Mouse (Mus musculus) ES-Bruce4 (cell line): ENCODE data around the gene Mast4.

Experiments used
- CTCF ChIP-seq: IDR thresholded peaks from one replicate; pipeline ENCODE4 v1.8.1; 2011; ENCODE audit warnings: low read depth, low read length
- EP300 ChIP-seq: IDR thresholded peaks from 2 replicates; pipeline ENCODE4 v1.6.1; 2011; ENCODE audit warnings: low read depth, low read length; ENCODE audit not compliant: insufficient read depth
- POLR2A ChIP-seq: IDR thresholded peaks from one replicate; pipeline ENCODE4 v1.8.1; 2011; ENCODE audit warnings: low read length; ENCODE audit not compliant: insufficient read depth

DNA sequence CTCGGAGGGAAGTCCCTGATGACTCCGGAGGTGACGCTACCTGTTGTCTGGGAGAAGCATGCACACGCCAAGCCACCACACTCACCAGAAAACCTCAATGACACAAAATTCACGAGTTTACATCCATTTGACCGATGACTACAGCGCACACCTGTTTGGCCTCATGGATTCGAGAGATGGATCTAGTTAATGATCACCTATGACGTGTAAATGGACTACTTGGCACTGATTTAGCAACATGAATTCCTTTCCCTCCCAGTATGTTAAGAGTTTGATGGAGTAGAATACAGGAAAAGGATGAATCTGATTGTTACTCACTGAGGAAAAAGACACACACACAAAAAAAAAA lies 427.7 kb downstream of the Mast4 start:
- TF ChIP-seq CTCF (no peak), POLR2A (no peak), EP300 (no peak)
